Comparison of ENCODE assay signal across 28 mouse cellular contexts in genomic region chr13:63799940-63800339, GRCm38 (mm10). TPM values are rescaled to one million over a fixed set of nuclear protein-coding genes. Genes with fewer than 3 reads are reported as not detected.
A peak's percentile ranks its signal among the peaks of the same experiment; 100 is the strongest.
DNase-seq lines count a peak whose midpoint lies in the region; ATAC-seq lines count a peak whose summit lies in the region.
"Had no signal": no experiment of that assay in that cellular context is flagged by ENCODE, and none has a peak within 500 bp of the region (broad histone marks: within the 10 kb centered on the region; RNA-seq: fewer than 3 reads in every experiment).

No protein-coding gene starts in this region.

- peak; percentile 80 for ATAC-seq in CD4-positive, CD25-positive, alpha-beta regulatory T cell, adult 4 months
- ATAC-seq in inflammation-experienced regulatory T-cells, adult 6 months = peak; percentile 81
- ATAC-seq in forebrain, embryonic 16.5 days = no peak
- ATAC-seq: forebrain, embryonic 13.5 days; forebrain, postnatal 0 days; hindbrain, postnatal 0 days; intestine, embryonic 15.5 days; Patski had no signal

- H3K27ac ChIP-seq in forebrain, embryonic 16.5 days (ENCODE audit: low read length) = no peak overlapping the region
- H3K27ac ChIP-seq: embryonic facial prominence, embryonic 12.5 days; embryonic facial prominence, embryonic 15.5 days; forebrain, embryonic 13.5 days; heart, embryonic 15.5 days; hindbrain, embryonic 14.5 days; hindbrain, postnatal 0 days; intestine, embryonic 15.5 days had no signal

- no peaks in the 10 kb centered on the region for H3K9me3 ChIP-seq in forebrain, embryonic 16.5 days (ENCODE audit: control insufficient read depth, low read length)
- H3K9me3 ChIP-seq: embryonic facial prominence, embryonic 12.5 days; embryonic facial prominence, embryonic 15.5 days; forebrain, embryonic 13.5 days; G1E; heart, embryonic 12.5 days; heart, embryonic 15.5 days; intestine, embryonic 15.5 days had no signal

- DNase-seq in CD4-positive helper T cell, adult 2 months (ENCODE audit: low read depth, low spot score) = peak; percentile 23
- DNase-seq in adipocyte (ENCODE audit: low spot score) = peak; percentile 40
- DNase-seq in left cerebral cortex, adult 11 months (ENCODE audit: low spot score) = no peak
- DNase-seq in thymus, postnatal 4 days = no peak
- DNase-seq: adrenal gland, postnatal 10 days; cerebellum, adult 11 months; cerebellum, adult 2 months; cerebellum, adult 9-11 months; cerebellum, postnatal 25 days; forebrain, postnatal 0 days; gastrocnemius, postnatal 25 days; heart, adult 18-20 months; heart, postnatal 36 days; kidney, adult 11 months; kidney, adult 8-10 months had no signal

- WGBS in forebrain, embryonic 16.5 days = 80% methylated on average over 1 of the region's 1 CpGs

- H3K4me2 ChIP-seq in forebrain, embryonic 16.5 days (ENCODE audit: low read length) = no peak overlapping the region
- H3K4me2 ChIP-seq: embryonic facial prominence, embryonic 12.5 days; embryonic facial prominence, embryonic 15.5 days; forebrain, embryonic 13.5 days; heart, embryonic 12.5 days; heart, embryonic 15.5 days; hindbrain, embryonic 14.5 days; intestine, embryonic 15.5 days had no signal

- no peaks in the 10 kb centered on the region for H3K4me1 ChIP-seq in forebrain, embryonic 16.5 days (replicated peaks; ENCODE audit: control insufficient read depth, insufficient read depth, low read length)
- H3K4me1 ChIP-seq: embryonic facial prominence, embryonic 12.5 days; embryonic facial prominence, embryonic 15.5 days; forebrain, embryonic 13.5 days; heart, embryonic 12.5 days; heart, embryonic 15.5 days; intestine, embryonic 15.5 days had no signal

- H3K4me3 ChIP-seq in forebrain, embryonic 16.5 days (replicated peaks; ENCODE audit: low read length) = no peak overlapping the region
- H3K4me3 ChIP-seq: embryonic facial prominence, embryonic 12.5 days; embryonic facial prominence, embryonic 15.5 days; forebrain, embryonic 13.5 days; heart, embryonic 12.5 days; heart, embryonic 15.5 days; intestine, embryonic 15.5 days had no signal

- no peaks in the 10 kb centered on the region for H3K36me3 ChIP-seq in forebrain, embryonic 16.5 days (ENCODE audit: control insufficient read depth, insufficient read depth)
- H3K36me3 ChIP-seq: embryonic facial prominence, embryonic 12.5 days; embryonic facial prominence, embryonic 15.5 days; G1E; heart, embryonic 12.5 days; heart, embryonic 15.5 days; intestine, embryonic 15.5 days had no signal

- no peak overlapping the region for H3K9ac ChIP-seq in forebrain, embryonic 16.5 days (replicated peaks; ENCODE audit: low read depth, low read length)
- H3K9ac ChIP-seq: embryonic facial prominence, embryonic 12.5 days; embryonic facial prominence, embryonic 15.5 days; forebrain, embryonic 13.5 days; forebrain, postnatal 0 days; heart, embryonic 12.5 days; heart, embryonic 15.5 days; hindbrain, embryonic 14.5 days; intestine, embryonic 15.5 days had no signal

- no peaks in the 10 kb centered on the region for H3K27me3 ChIP-seq in forebrain, embryonic 16.5 days (replicated peaks; ENCODE audit: control insufficient read depth, insufficient read depth, low read length)
- H3K27me3 ChIP-seq: embryonic facial prominence, embryonic 12.5 days; embryonic facial prominence, embryonic 15.5 days; forebrain, embryonic 13.5 days; heart, embryonic 12.5 days; heart, embryonic 15.5 days; intestine, embryonic 15.5 days; Patski had no signal

RNA-seq across cellular contexts. Expression of gene Ercc6l2, which starts 15.1 kb away (rescaled TPM):
- 10 to 100 TPM; 19.2 to 20.9 TPM for polyA plus RNA-seq in CD4-positive, CD25-positive, alpha-beta regulatory T cell, adult 4 months (2017; shearing (Covaris generic))
- 10 to 100 TPM; 17.9 to 32.3 (median 21.1) TPM for polyA plus RNA-seq in inflammation-experienced regulatory T-cells, adult 6 months (2017; shearing (Covaris generic))
- 14.9 and 17.6 TPM in 2 replicates for polyA plus RNA-seq in forebrain, embryonic 16.5 days (2015; fragmentation: Nextera tagmentation; extraction: Ambion mirVana)

Comparison
In these comparisons a context has a peak if more than half of its experiments do, and no peak if none do; other contexts are left out.
1. DNase-seq: peak in CD4-positive helper T cell, adult 2 months (single experiment) and adipocyte (single experiment); none in left cerebral cortex, adult 11 months (single experiment) and thymus, postnatal 4 days (single experiment).